Mouse (Mus musculus) limb, embryonic 15.5 days (tissue): ENCODE data around the gene Zfp366. TPM values are rescaled to one million over a fixed set of nuclear protein-coding genes. Genes with fewer than 3 reads are reported as not detected.
A peak's percentile ranks its signal among the peaks of the same experiment; 100 is the strongest.
"Not testable (repeated sequence)": the region's sequence is repeated elsewhere in the genome, so short reads cannot be mapped to it uniquely, and the experiment has no call there.

ENCODE experiments used
- ATAC-seq: fragments of 200-750 bp; cut with Nextera tagmentation; 2 replicates; pipeline ENCODE4 v1.8.0; 2017; ENCODE audit warnings: low read depth, moderate TSS enrichment; ENCODE audit not compliant: insufficient number of reproducible peaks, low FRiP score, low TSS enrichment
- H3K27ac ChIP-seq: fragments of 300-500 bp; sonication (generic); 2 replicates; pipeline ENCODE4 v1.5.1; 2015; ENCODE audit warnings: moderate library complexity, mild to moderate bottlenecking, inconsistent platforms
- H3K27me3 ChIP-seq: fragments of 300-500 bp; sonication (generic); 2 replicates; pipeline ENCODE4 v1.6.1; 2015; ENCODE audit warnings: inconsistent platforms
- H3K36me3 ChIP-seq: fragments of 300-500 bp; sonication (generic); 2 replicates; pipeline ENCODE4 v1.6.1; 2015; ENCODE audit warnings: inconsistent platforms
- H3K4me1 ChIP-seq: fragments of 300-500 bp; sonication (generic); 2 replicates; pipeline ENCODE4 v1.6.1; 2015; ENCODE audit warnings: inconsistent platforms
- H3K4me2 ChIP-seq: fragments of 300-500 bp; sonication (generic); 2 replicates; pipeline ENCODE4 v1.6.1; 2015; ENCODE audit warnings: mild to moderate bottlenecking, inconsistent platforms
- H3K4me3 ChIP-seq: fragments of 300-500 bp; sonication (generic); 2 replicates; pipeline ENCODE4 v1.5.1; 2015; ENCODE audit warnings: mild to moderate bottlenecking, inconsistent platforms
- H3K9ac ChIP-seq: fragments of 300-500 bp; sonication (generic); 2 replicates; pipeline ENCODE4 v1.6.1; 2015; ENCODE audit warnings: inconsistent platforms
- H3K9me3 ChIP-seq: fragments of 300-500 bp; sonication (generic); 2 replicates; pipeline ENCODE4 v1.6.1; 2016; ENCODE audit warnings: inconsistent platforms
- WGBS: fragments of 180-500 bp; shearing (Covaris S2); methylation state at CpG from one replicate; pipeline ENCODE4 v1.1.7; 2015; 5-methylcytosine and 5-hydroxymethylcytosine counted together
- polyA plus RNA-seq: library from polyadenylated mRNA; unstranded; fragments of >200 nt; fragmentation: Nextera tagmentation; extraction: Ambion mirVana; gene quantifications from 2 replicates; pipeline ENCODE4 v1.2.1, GENCODE M21; 2015

The Zfp366 gene
- polyA plus RNA-seq, 1 experiment from 2014 or later = 0.67 TPM

GRCm38 (mm10) chr13:99163521-99164359 lies 20.9 kb upstream of the Zfp366 start:
- Histone ChIP-seq H3K4me2 (no peak overlapping the region), H3K27ac (peak overlapping the region; percentile 60), H3K9me3 (no peaks in the 10 kb centered on the region), H3K36me3 (no peaks in the 10 kb centered on the region), H3K4me1 (peaks cover 8% of the 10 kb centered on the region), H3K9ac (no peak overlapping the region), H3K27me3 (no peaks in the 10 kb centered on the region), H3K4me3 (no peak overlapping the region)
- WGBS = 20% methylated on average over 10 of the region's 10 CpGs
- ATAC-seq = no peak

GRCm38 (mm10) chr13:99164360-99164759 lies 20.3 kb upstream of the Zfp366 start:
- WGBS = 64% methylated on average over 2 of the region's 2 CpGs
- no peaks in the 10 kb centered on the region for H3K36me3 ChIP-seq
- peaks cover 8% of the 10 kb centered on the region for H3K4me1 ChIP-seq
- H3K27me3 ChIP-seq = no peaks in the 10 kb centered on the region
- H3K9ac ChIP-seq = no peak overlapping the region
- H3K9me3 ChIP-seq = no peaks in the 10 kb centered on the region
- H3K27ac ChIP-seq = no peak overlapping the region; the same call in 1 of the 2 replicates
- ATAC-seq = no peak
- no peak overlapping the region for H3K4me3 ChIP-seq
- no peak overlapping the region for H3K4me2 ChIP-seq

GRCm38 (mm10) chr13:99169401-99169800 lies 15.2 kb upstream of the Zfp366 start:
- Histone ChIP-seq H3K9me3 (no peaks in the 10 kb centered on the region), H3K36me3 (no peaks in the 10 kb centered on the region), H3K27me3 (no peaks in the 10 kb centered on the region), H3K4me2 (no peak overlapping the region), H3K4me3 (no peak overlapping the region), H3K9ac (no peak overlapping the region), H3K27ac (no peak overlapping the region), H3K4me1 (peaks cover 2% of the 10 kb centered on the region)
- no peak for ATAC-seq
- WGBS = 63% methylated on average over 6 of the region's 6 CpGs

- H3K27ac ChIP-seq = no peak overlapping the region
- H3K9me3 ChIP-seq = no peaks in the 10 kb centered on the region
- 22% methylated on average over 2 of the region's 2 CpGs for WGBS
- no peaks in the 10 kb centered on the region for H3K36me3 ChIP-seq
- peaks cover 7% of the 10 kb centered on the region for H3K4me1 ChIP-seq
- no peaks in the 10 kb centered on the region for H3K27me3 ChIP-seq
- no peak overlapping the region for H3K4me3 ChIP-seq
- H3K9ac ChIP-seq = no peak overlapping the region
- no peak overlapping the region for H3K4me2 ChIP-seq
- no peak for ATAC-seq
These were observed 14.3 kb upstream of the Zfp366 start for GRCm38 (mm10) chr13:99170337-99170736.

GRCm38 (mm10) chr13:99173849-99174248 lies 10.8 kb upstream of the Zfp366 start:
- WGBS = 15% methylated on average over 4 of the region's 4 CpGs
- ATAC-seq = no peak
- peaks cover 9% of the 10 kb centered on the region for H3K4me1 ChIP-seq

GRCm38 (mm10) chr13:99182828-99183227 lies 1.8 kb upstream of the Zfp366 start:
- not testable (repeated sequence) for H3K27ac ChIP-seq, H3K9me3 ChIP-seq, H3K4me2 ChIP-seq, H3K36me3 ChIP-seq, H3K9ac ChIP-seq, H3K27me3 ChIP-seq, H3K4me3 ChIP-seq, ATAC-seq, H3K4me1 ChIP-seq
- WGBS = 82% methylated on average over 3 of the region's 3 CpGs

More at GRCm38 (mm10) chr13:99173849-99174248, 10.8 kb upstream of the Zfp366 start:
- H3K36me3 ChIP-seq = no peaks in the 10 kb centered on the region
- no peaks in the 10 kb centered on the region for H3K9me3 ChIP-seq
- no peak overlapping the region for H3K9ac ChIP-seq
- no peaks in the 10 kb centered on the region for H3K27me3 ChIP-seq
- H3K27ac ChIP-seq = 0 out of 2 replicates have a peak overlapping the region, but pooled peaks have one; percentile 22
- no peak overlapping the region for H3K4me3 ChIP-seq
- no peak overlapping the region for H3K4me2 ChIP-seq

GRCm38 (mm10) chr13:99183257-99183895 lies 1.2 kb upstream of the Zfp366 start:
- no peaks in the 10 kb centered on the region for H3K9me3 ChIP-seq
- no peak for ATAC-seq
- H3K27ac ChIP-seq = no peak overlapping the region
- WGBS = 78% methylated on average over 3 of the region's 3 CpGs
- no peak overlapping the region for H3K4me3 ChIP-seq
- no peaks in the 10 kb centered on the region for H3K36me3 ChIP-seq
- H3K4me1 ChIP-seq = no peaks in the 10 kb centered on the region
- H3K4me2 ChIP-seq = no peak overlapping the region
- no peak overlapping the region for H3K9ac ChIP-seq
- H3K27me3 ChIP-seq = no peaks in the 10 kb centered on the region

GRCm38 (mm10) chr13:99185573-99185972 lies 950 bp downstream of the Zfp366 start:
- Histone ChIP-seq H3K9me3 (no peaks in the 10 kb centered on the region), H3K27me3 (no peaks in the 10 kb centered on the region), H3K9ac (no peak overlapping the region), H3K4me1 (peaks cover 3% of the 10 kb centered on the region), H3K27ac (no peak overlapping the region), H3K4me3 (no peak overlapping the region), H3K4me2 (no peak overlapping the region), H3K36me3 (no peaks in the 10 kb centered on the region)
- WGBS = 73% methylated on average over 10 of the region's 10 CpGs
- ATAC-seq = no peak

- H3K4me1 ChIP-seq = peaks cover 10% of the 10 kb centered on the region
- no peaks in the 10 kb centered on the region for H3K27me3 ChIP-seq
- H3K4me3 ChIP-seq = no peak overlapping the region
- H3K9me3 ChIP-seq = no peaks in the 10 kb centered on the region
- no peak for ATAC-seq
- H3K36me3 ChIP-seq = no peaks in the 10 kb centered on the region
- no peak overlapping the region for H3K9ac ChIP-seq
- no peak overlapping the region for H3K27ac ChIP-seq
- WGBS = 90% methylated on average over 10 of the region's 10 CpGs
- no peak overlapping the region for H3K4me2 ChIP-seq
These were observed 1.7 kb downstream of the Zfp366 start for GRCm38 (mm10) chr13:99186138-99186853.

GRCm38 (mm10) chr13:99186859-99187258 lies 2.2 kb downstream of the Zfp366 start:
- Histone ChIP-seq H3K27me3 (no peaks in the 10 kb centered on the region), H3K9me3 (no peaks in the 10 kb centered on the region), H3K4me2 (no peak overlapping the region), H3K4me3 (no peak overlapping the region), H3K4me1 (peaks cover 10% of the 10 kb centered on the region), H3K36me3 (no peaks in the 10 kb centered on the region), H3K9ac (no peak overlapping the region), H3K27ac (no peak overlapping the region)
- 69% methylated on average over 7 of the region's 7 CpGs for WGBS
- ATAC-seq = no peak

GRCm38 (mm10) chr13:99187456-99187855 lies 2.8 kb downstream of the Zfp366 start:
- Histone ChIP-seq H3K9ac (no peak overlapping the region), H3K4me3 (no peak overlapping the region), H3K4me1 (peaks cover 10% of the 10 kb centered on the region), H3K9me3 (no peaks in the 10 kb centered on the region), H3K4me2 (no peak overlapping the region), H3K27me3 (no peaks in the 10 kb centered on the region), H3K36me3 (no peaks in the 10 kb centered on the region), H3K27ac (no peak overlapping the region)
- no peak for ATAC-seq
- 87% methylated on average over 11 of the region's 11 CpGs for WGBS

GRCm38 (mm10) chr13:99188625-99189024 lies 4.0 kb downstream of the Zfp366 start:
- Histone ChIP-seq H3K36me3 (no peaks in the 10 kb centered on the region), H3K27me3 (no peaks in the 10 kb centered on the region), H3K4me1 (peaks cover 10% of the 10 kb centered on the region), H3K4me3 (no peak overlapping the region), H3K27ac (no peak overlapping the region), H3K9ac (no peak overlapping the region), H3K9me3 (no peaks in the 10 kb centered on the region), H3K4me2 (no peak overlapping the region)
- ATAC-seq = no peak
- 71% methylated on average over 8 of the region's 8 CpGs for WGBS
